Mouse (Mus musculus) E14TG2a.4 (cell line): ENCODE measurements around the gene Cmtm8.

Experiments
- CTCF ChIP-seq: conservative IDR thresholded peaks from 2 replicates; pipeline ENCODE4 v1.5.1; 2014; ENCODE audit warnings: low read length
- POU5F1 ChIP-seq: IDR thresholded peaks from 2 replicates; pipeline ENCODE4 v1.6.1; 2014; ENCODE audit warnings: low read length, borderline replicate concordance

GRCm38 (mm10) chr9:114816121-114816520 is 27.8 kb downstream of the Cmtm8 start:
- no peak for TF ChIP-seq CTCF
- TF ChIP-seq POU5F1: no peak
